Mouse (Mus musculus) adrenal gland, postnatal 4 days (tissue): Measurements from ENCODE around the gene Dapk1. TPM values are rescaled to one million over a fixed set of nuclear protein-coding genes. Genes with fewer than 3 reads are reported as not detected.

Source experiments
- DNase-seq, 2 experiments: peaks; one replicate each; pipeline ENCODE4 v3.0.0; 2021 to 2022; ENCODE audit warnings: low spot score in 2 of 2, mixed read lengths in 2 of 2
- total RNA-seq, 2 experiments: library from RNA; stranded (reverse); gene quantifications; 2 replicates each; pipeline ENCODE4 v1.2.3; 2021

Gene Dapk1
- total RNA-seq, 2 experiments from 2014 or later, result 33.3 to 41.7 TPM

GRCm38 (mm10) chr13:60789466-60789865 is 187.7 kb downstream of the Dapk1 start:
- no peak for DNase-seq

- no peak for DNase-seq
Observed at GRCm38 (mm10) chr13:60802749-60803148, 201.0 kb downstream of the Dapk1 start, which contains the start of gene Ctsll3. TSS of gene Ctsll3 (minus strand) at chr13:60802849.

GRCm38 (mm10) chr13:60809690-60810089 is 207.9 kb downstream of the Dapk1 start:
- DNase-seq, result no peak

GRCm38 (mm10) chr13:60812768-60813167 is 211.0 kb downstream of the Dapk1 start:
- no peak for DNase-seq

Other genes with a start within 250 kb of the Dapk1 start
- not detected for gene BC051665, start 184.4 kb downstream of the Dapk1 start, total RNA-seq
- not detected for gene Ctsll3, start 200.9 kb downstream of the Dapk1 start, total RNA-seq